Mouse (Mus musculus) forebrain, postnatal 0 days (tissue): ENCODE data around the gene Gtf3c5. TPM values are rescaled to one million over a fixed set of nuclear protein-coding genes. Genes with fewer than 3 reads are reported as not detected.
A peak's percentile ranks its signal among the peaks of the same experiment; 100 is the strongest.

Source experiments
- ATAC-seq: fragments of 200-750 bp; cut with Nextera tagmentation; 2 replicates; pipeline ENCODE4 v1.8.0; 2017; ENCODE audit warnings: mild to moderate bottlenecking, moderate library complexity
- DNase-seq: peaks from one replicate; pipeline ENCODE4 v3.0.0-alpha.2; 2015
- H3K27ac ChIP-seq: fragments of 300-500 bp; sonication (generic); 2 replicates; pipeline ENCODE4 v1.5.1; 2014; ENCODE audit warnings: low read depth, mild to moderate bottlenecking, antibody characterized with exemption, low read length, moderate library complexity, mixed read lengths
- H3K27me3 ChIP-seq: fragments of 300-500 bp; sonication (generic); 2 replicates; pipeline ENCODE4 v1.6.1; 2014; ENCODE audit warnings: mild to moderate bottlenecking, low read length, mixed read lengths; ENCODE audit not compliant: insufficient read depth
- H3K36me3 ChIP-seq: fragments of 300-500 bp; sonication (generic); 2 replicates; pipeline ENCODE4 v1.6.1; 2014; ENCODE audit warnings: mild to moderate bottlenecking, moderate library complexity; ENCODE audit not compliant: insufficient read depth
- H3K4me1 ChIP-seq: fragments of 300-500 bp; sonication (generic); 2 replicates; pipeline ENCODE4 v1.6.1; 2014; ENCODE audit warnings: antibody characterized with exemption; ENCODE audit not compliant: insufficient read depth
- H3K4me2 ChIP-seq: fragments of 300-500 bp; sonication (generic); 2 replicates; pipeline ENCODE4 v1.6.1; 2014; ENCODE audit warnings: low read depth, mild to moderate bottlenecking, moderate library complexity
- H3K4me3 ChIP-seq: fragments of 300-500 bp; sonication (generic); 2 replicates; pipeline ENCODE4 v1.5.1; 2014; ENCODE audit warnings: low read depth, low read length, mixed read lengths
- H3K9ac ChIP-seq: fragments of 300-500 bp; sonication (generic); 2 replicates; pipeline ENCODE4 v1.6.1; 2014; ENCODE audit warnings: mild to moderate bottlenecking
- H3K9me3 ChIP-seq: fragments of 300-500 bp; sonication (generic); 2 replicates; pipeline ENCODE4 v1.6.1; 2016; ENCODE audit warnings: low read length
- CTCF ChIP-seq: sonication (generic); IDR thresholded peaks from 2 replicates; pipeline ENCODE4 v1.5.1; 2016; ENCODE audit warnings: antibody characterized with exemption, control low read depth, low read depth
- WGBS: fragments of 180-500 bp; shearing (Covaris S2); extraction: QIAGEN DNeasy Blood & Tissue Kit; methylation state at CpG from one replicate; pipeline ENCODE4 v1.1.7; 2014; 5-methylcytosine and 5-hydroxymethylcytosine counted together
- polyA plus RNA-seq: library from polyadenylated mRNA; unstranded; fragments of >200 nt; fragmentation: Nextera tagmentation; extraction: Ambion mirVana; gene quantifications from 2 replicates; pipeline ENCODE4 v1.2.1, GENCODE M21; 2015
- total RNA-seq: library from RNA; depleted of rRNA; stranded (reverse); fragments of >200 nt; gene quantifications from 2 replicates; pipeline ENCODE4 v1.2.3, GENCODE M21; 2014

Gene Gtf3c5
- total and polyA plus RNA-seq, 2 experiments from 2014 or later: 32.7 to 33.3 TPM

- Histone ChIP-seq H3K4me2 (no peak overlapping the region), H3K4me1 (peaks cover 66% of the 10 kb centered on the region), H3K9ac (no peak overlapping the region), H3K9me3 (no peaks in the 10 kb centered on the region), H3K27me3 (no peaks in the 10 kb centered on the region), H3K27ac (peak overlapping the region; percentile 54; the same call in 1 of the 2 replicates), H3K4me3 (no peak overlapping the region), H3K36me3 (peaks cover 15% of the 10 kb centered on the region; the same call in 1 of the 2 replicates)
- 70% methylated on average over 11 of the region's 11 CpGs for WGBS
- DNase-seq: no peak
- TF ChIP-seq CTCF: no peak
- ATAC-seq: no peak
Measured at GRCm38 (mm10) chr2:28536766-28537633, 46.6 kb downstream of the Gtf3c5 start.

DNA sequence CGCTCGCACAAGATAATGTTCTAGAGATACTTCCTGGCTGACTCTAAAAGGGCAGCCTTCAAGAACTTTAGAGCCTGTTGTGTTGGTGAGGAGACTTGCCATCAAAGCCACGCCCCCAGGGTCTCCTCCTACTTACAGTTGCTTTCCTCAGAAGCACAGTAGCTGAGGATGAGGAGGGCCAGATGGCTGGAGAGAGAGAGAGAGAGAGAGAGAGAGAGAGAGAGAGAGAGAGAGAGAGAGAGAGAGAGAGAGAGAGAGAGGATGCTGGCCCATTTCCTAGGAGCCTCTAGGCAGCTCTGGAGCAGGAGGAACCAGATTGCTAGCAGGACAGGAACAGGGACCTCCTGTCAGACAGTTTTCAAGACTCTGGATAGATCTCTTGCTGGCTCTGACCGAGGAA lies 47.4 kb downstream of the Gtf3c5 start:
- Histone ChIP-seq H3K27ac (peak overlapping the region; percentile 77; the same call in 1 of the 2 replicates), H3K9ac (no peak overlapping the region), H3K27me3 (no peaks in the 10 kb centered on the region), H3K36me3 (0 out of 2 replicates have a peak, but pooled peaks cover 8% of the 10 kb centered on the region), H3K4me3 (no peak overlapping the region), H3K4me2 (no peak overlapping the region; the same call in 1 of the 2 replicates), H3K4me1 (peaks cover 66% of the 10 kb centered on the region), H3K9me3 (no peaks in the 10 kb centered on the region)
- 49% methylated on average over 4 of the region's 4 CpGs for WGBS
- no peak for DNase-seq
- no peak for TF ChIP-seq CTCF
- no peak for ATAC-seq

- H3K4me3 ChIP-seq: no peak overlapping the region
- no peaks in the 10 kb centered on the region for H3K27me3 ChIP-seq
- ATAC-seq: no peak
- DNase-seq: peak; percentile 59
- H3K27ac ChIP-seq: peak overlapping the region; percentile 77; the same call in 1 of the 2 replicates
- peak overlapping the region; percentile 87 for H3K4me2 ChIP-seq
- peak overlapping the region; percentile 68; the same call in 1 of the 2 replicates for H3K9ac ChIP-seq
- no peak for TF ChIP-seq CTCF
- H3K36me3 ChIP-seq: 0 out of 2 replicates have a peak, but pooled peaks cover 5% of the 10 kb centered on the region
- peaks cover 66% of the 10 kb centered on the region for H3K4me1 ChIP-seq
- 10% methylated on average over 7 of the region's 7 CpGs for WGBS
- H3K9me3 ChIP-seq: no peaks in the 10 kb centered on the region
Measured at GRCm38 (mm10) chr2:28535650-28536049, 47.9 kb downstream of the Gtf3c5 start.

DNA sequence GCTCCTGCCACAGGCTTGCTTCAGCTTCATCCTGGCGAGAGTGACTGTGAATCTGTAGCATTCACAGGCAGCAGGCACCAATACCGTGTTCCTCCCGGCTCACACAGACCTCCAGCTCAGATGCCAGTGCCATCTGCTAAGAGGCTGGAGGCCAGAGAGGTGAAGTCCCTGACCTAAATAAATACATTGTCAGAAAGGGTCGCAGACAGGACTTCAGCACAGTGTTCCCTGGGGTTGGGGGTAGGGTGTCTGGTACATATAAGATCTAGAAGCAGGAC lies 48.3 kb downstream of the Gtf3c5 start:
- peak overlapping the region; percentile 77 for H3K27ac ChIP-seq
- H3K4me1 ChIP-seq: peaks cover 66% of the 10 kb centered on the region
- ATAC-seq (no peak), DNase-seq (no peak)
- H3K27me3 ChIP-seq: no peaks in the 10 kb centered on the region
- H3K9ac ChIP-seq: peak overlapping the region; percentile 68; the same call in 1 of the 2 replicates
- TF ChIP-seq CTCF: no peak
- no peak overlapping the region for H3K4me3 ChIP-seq
- no peaks in the 10 kb centered on the region for H3K9me3 ChIP-seq
- 0 out of 2 replicates have a peak, but pooled peaks cover under 1% of the 10 kb centered on the region for H3K36me3 ChIP-seq
- WGBS: 24% methylated on average over 4 of the region's 4 CpGs
- H3K4me2 ChIP-seq: peak overlapping the region; percentile 87

- Histone ChIP-seq H3K4me2 (peak overlapping the region; percentile 87), H3K27me3 (no peaks in the 10 kb centered on the region), H3K9me3 (no peaks in the 10 kb centered on the region), H3K36me3 (no peaks in the 10 kb centered on the region), H3K4me1 (peaks cover 66% of the 10 kb centered on the region), H3K9ac (peak overlapping the region; percentile 68), H3K4me3 (peak overlapping the region; percentile 16), H3K27ac (peak overlapping the region; percentile 77)
- ATAC-seq (peak; percentile 10), DNase-seq (peak; percentile 58)
- WGBS: 21% methylated on average over 11 of the region's 11 CpGs
- TF ChIP-seq CTCF: no peak
Measured at GRCm38 (mm10) chr2:28534436-28535262, 48.9 kb downstream of the Gtf3c5 start.

- peak overlapping the region; percentile 48 for H3K4me3 ChIP-seq
- peak overlapping the region; percentile 87 for H3K4me2 ChIP-seq
- peak overlapping the region; percentile 77 for H3K27ac ChIP-seq
- H3K9me3 ChIP-seq: no peaks in the 10 kb centered on the region
- DNase-seq (peak; percentile 34), ATAC-seq (no peak)
- peak overlapping the region; percentile 68 for H3K9ac ChIP-seq
- WGBS: 46% methylated on average over 7 of the region's 7 CpGs
- H3K36me3 ChIP-seq: no peaks in the 10 kb centered on the region
- peaks cover 59% of the 10 kb centered on the region for H3K4me1 ChIP-seq
- TF ChIP-seq CTCF: no peak
- no peaks in the 10 kb centered on the region for H3K27me3 ChIP-seq
Measured at GRCm38 (mm10) chr2:28533901-28534435, 49.6 kb downstream of the Gtf3c5 start.
